Mouse (Mus musculus) heart, embryonic 11.5 days (tissue): Measurements from ENCODE around the gene Slc41a2. TPM values are rescaled to one million over a fixed set of nuclear protein-coding genes. Genes with fewer than 3 reads are reported as not detected.

Experiments used
- ATAC-seq: fragments of 200-750 bp; cut with Nextera tagmentation; replicated peaks from 2 replicates; pipeline ENCODE4 v1.8.0; 2017; ENCODE audit warnings: moderate library complexity; ENCODE audit not compliant: insufficient number of reproducible peaks, low FRiP score, low TSS enrichment
- H3K27ac ChIP-seq: fragments of 300-500 bp; sonication (generic); 2 replicates; pipeline ENCODE4 v1.5.1; 2014; ENCODE audit warnings: mild to moderate bottlenecking, low read depth, low read length
- H3K27me3 ChIP-seq: fragments of 300-500 bp; sonication (generic); 2 replicates; pipeline ENCODE4 v1.6.1; 2014; ENCODE audit warnings: mild to moderate bottlenecking, low read length, mixed read lengths; ENCODE audit not compliant: control insufficient read depth, insufficient read depth
- H3K36me3 ChIP-seq: fragments of 300-500 bp; sonication (generic); 2 replicates; pipeline ENCODE4 v1.6.1; 2014; ENCODE audit warnings: mild to moderate bottlenecking, low read length, moderate library complexity, mixed read lengths; ENCODE audit not compliant: control insufficient read depth, insufficient read depth
- H3K4me1 ChIP-seq: fragments of 300-500 bp; sonication (generic); 2 replicates; pipeline ENCODE4 v1.6.1; 2014; ENCODE audit warnings: low read length; ENCODE audit not compliant: control insufficient read depth, insufficient read depth
- H3K4me2 ChIP-seq: fragments of 300-500 bp; sonication (generic); 2 replicates; pipeline ENCODE4 v1.6.1; 2014; ENCODE audit warnings: mild to moderate bottlenecking, moderate library complexity
- H3K4me3 ChIP-seq: fragments of 300-500 bp; sonication (generic); 2 replicates; pipeline ENCODE4 v1.5.1; 2014; ENCODE audit warnings: low read depth, low read length
- H3K9ac ChIP-seq: fragments of 300-500 bp; sonication (generic); 2 replicates; pipeline ENCODE4 v1.6.1; 2014; ENCODE audit warnings: mild to moderate bottlenecking, low read depth, low read length, moderate library complexity
- H3K9me3 ChIP-seq: fragments of 300-500 bp; sonication (generic); replicated peaks from 2 replicates; pipeline ENCODE4 v1.6.1; 2016; ENCODE audit warnings: low read length; ENCODE audit not compliant: control insufficient read depth
- WGBS: fragments of 180-500 bp; shearing (Covaris S2); extraction: QIAGEN DNeasy Blood & Tissue Kit; methylation state at CpG from one replicate; pipeline ENCODE4 v1.1.7; 2014; ENCODE audit not compliant: insufficient replicate concordance; 5-methylcytosine and 5-hydroxymethylcytosine counted together
- polyA plus RNA-seq: library from polyadenylated mRNA; unstranded; fragments of >200 nt; fragmentation: Nextera tagmentation; extraction: Ambion mirVana; gene quantifications from 2 replicates; pipeline ENCODE4 v1.2.1, GENCODE M21; 2014

The Slc41a2 gene
- polyA plus RNA-seq, 1 experiment from 2014 or later = 0.33 TPM

- ATAC-seq = no peak
- WGBS = 66% methylated on average over 7 of the region's 7 CpGs
These were observed 89.6 kb downstream of the Slc41a2 start for GRCm38 (mm10) chr10:83248036-83248435.

GRCm38 (mm10) chr10:83245720-83246119 lies 92.0 kb downstream of the Slc41a2 start:
- Histone ChIP-seq H3K9ac (no peak overlapping the region), H3K27ac (no peak overlapping the region), H3K4me2 (no peak overlapping the region), H3K36me3 (no peaks in the 10 kb centered on the region), H3K27me3 (no peaks in the 10 kb centered on the region), H3K9me3 (no peaks in the 10 kb centered on the region), H3K4me1 (0 out of 2 replicates have a peak, but pooled peaks cover 3% of the 10 kb centered on the region), H3K4me3 (no peak overlapping the region)
- WGBS = 75% methylated on average over 7 of the region's 7 CpGs
- ATAC-seq = no peak

More at GRCm38 (mm10) chr10:83248036-83248435, 89.6 kb downstream of the Slc41a2 start:
- Histone ChIP-seq H3K9ac (no peak overlapping the region), H3K4me1 (no peaks in the 10 kb centered on the region), H3K36me3 (no peaks in the 10 kb centered on the region), H3K4me2 (no peak overlapping the region), H3K4me3 (no peak overlapping the region), H3K27me3 (no peaks in the 10 kb centered on the region), H3K9me3 (no peaks in the 10 kb centered on the region), H3K27ac (no peak overlapping the region)

GRCm38 (mm10) chr10:83244131-83244530 lies 93.6 kb downstream of the Slc41a2 start:
- Histone ChIP-seq H3K9me3 (no peaks in the 10 kb centered on the region), H3K4me2 (no peak overlapping the region), H3K9ac (no peak overlapping the region), H3K27ac (no peak overlapping the region), H3K4me3 (no peak overlapping the region), H3K36me3 (no peaks in the 10 kb centered on the region), H3K4me1 (0 out of 2 replicates have a peak, but pooled peaks cover 3% of the 10 kb centered on the region), H3K27me3 (no peaks in the 10 kb centered on the region)
- 60% methylated on average over 6 of the region's 6 CpGs for WGBS
- no peak for ATAC-seq

GRCm38 (mm10) chr10:83242106-83242686 lies 95.5 kb downstream of the Slc41a2 start:
- Histone ChIP-seq H3K4me3 (no peak overlapping the region), H3K27me3 (no peaks in the 10 kb centered on the region), H3K9me3 (no peaks in the 10 kb centered on the region), H3K27ac (no peak overlapping the region), H3K4me2 (no peak overlapping the region), H3K4me1 (peaks cover 6% of the 10 kb centered on the region; the same call in 1 of the 2 replicates), H3K36me3 (no peaks in the 10 kb centered on the region), H3K9ac (no peak overlapping the region)
- no peak for ATAC-seq
- WGBS = 60% methylated on average over 11 of the region's 11 CpGs

GRCm38 (mm10) chr10:83234391-83234790 lies 103.3 kb downstream of the Slc41a2 start:
- H3K36me3 ChIP-seq = no peaks in the 10 kb centered on the region
- H3K9me3 ChIP-seq = no peaks in the 10 kb centered on the region
- H3K4me1 ChIP-seq = peaks cover 4% of the 10 kb centered on the region; the same call in 1 of the 2 replicates
- no peak overlapping the region for H3K9ac ChIP-seq
- no peak overlapping the region for H3K4me3 ChIP-seq
- H3K27ac ChIP-seq = no peak overlapping the region
- 52% methylated on average over 4 of the region's 4 CpGs for WGBS
- H3K27me3 ChIP-seq = no peaks in the 10 kb centered on the region; the same call in 1 of the 2 replicates
- H3K4me2 ChIP-seq = no peak overlapping the region
- ATAC-seq = no peak

- Histone ChIP-seq H3K36me3 (no peaks in the 10 kb centered on the region), H3K27ac (no peak overlapping the region), H3K4me2 (no peak overlapping the region), H3K27me3 (no peaks in the 10 kb centered on the region; the same call in 1 of the 2 replicates), H3K4me3 (no peak overlapping the region), H3K9ac (no peak overlapping the region), H3K4me1 (peaks cover 4% of the 10 kb centered on the region; the same call in 1 of the 2 replicates), H3K9me3 (no peaks in the 10 kb centered on the region)
- 77% methylated on average over 3 of the region's 3 CpGs for WGBS
- no peak for ATAC-seq
These were observed 103.7 kb downstream of the Slc41a2 start for GRCm38 (mm10) chr10:83233967-83234366.

GRCm38 (mm10) chr10:83228626-83229025 lies 109.1 kb downstream of the Slc41a2 start:
- H3K4me2 ChIP-seq = no peak overlapping the region
- no peak for ATAC-seq
- no peaks in the 10 kb centered on the region for H3K4me1 ChIP-seq
- WGBS = 54% methylated on average over 4 of the region's 4 CpGs
- H3K9me3 ChIP-seq = no peaks in the 10 kb centered on the region
- H3K27me3 ChIP-seq = no peaks in the 10 kb centered on the region
- no peak overlapping the region for H3K9ac ChIP-seq
- H3K27ac ChIP-seq = no peak overlapping the region
- no peaks in the 10 kb centered on the region for H3K36me3 ChIP-seq
- no peak overlapping the region for H3K4me3 ChIP-seq

GRCm38 (mm10) chr10:83224999-83225398 lies 112.7 kb downstream of the Slc41a2 start:
- no peaks in the 10 kb centered on the region for H3K36me3 ChIP-seq
- no peaks in the 10 kb centered on the region for H3K9me3 ChIP-seq
- no peak overlapping the region for H3K9ac ChIP-seq
- H3K4me1 ChIP-seq = no peaks in the 10 kb centered on the region
- no peak for ATAC-seq
- H3K4me2 ChIP-seq = no peak overlapping the region
- H3K4me3 ChIP-seq = no peak overlapping the region
- H3K27ac ChIP-seq = no peak overlapping the region
- WGBS = 36% methylated on average over 3 of the region's 3 CpGs
- H3K27me3 ChIP-seq = no peaks in the 10 kb centered on the region

- no peaks in the 10 kb centered on the region for H3K4me1 ChIP-seq
- ATAC-seq = no peak
- H3K27ac ChIP-seq = no peak overlapping the region
- H3K9ac ChIP-seq = no peak overlapping the region
- no peak overlapping the region for H3K4me3 ChIP-seq
- 84% methylated on average over 3 of the region's 3 CpGs for WGBS
- H3K36me3 ChIP-seq = no peaks in the 10 kb centered on the region
- no peaks in the 10 kb centered on the region for H3K27me3 ChIP-seq
- no peak overlapping the region for H3K4me2 ChIP-seq
- no peaks in the 10 kb centered on the region for H3K9me3 ChIP-seq
These were observed 116.8 kb downstream of the Slc41a2 start for GRCm38 (mm10) chr10:83220847-83221246.
